Mouse (Mus musculus) B cell, adult 2 months (primary cell): ENCODE data around the gene Nek9.

ENCODE experiments used
- DNase-seq, 2 experiments: peaks; one replicate each; pipeline ENCODE4 v3.0.0; 2022

Gene Nek9

GRCm38 (mm10) chr12:85346374-85346773 lies 7.2 kb upstream of the Nek9 start:
- DNase-seq, result peak; percentile 71 to 79

DNA sequence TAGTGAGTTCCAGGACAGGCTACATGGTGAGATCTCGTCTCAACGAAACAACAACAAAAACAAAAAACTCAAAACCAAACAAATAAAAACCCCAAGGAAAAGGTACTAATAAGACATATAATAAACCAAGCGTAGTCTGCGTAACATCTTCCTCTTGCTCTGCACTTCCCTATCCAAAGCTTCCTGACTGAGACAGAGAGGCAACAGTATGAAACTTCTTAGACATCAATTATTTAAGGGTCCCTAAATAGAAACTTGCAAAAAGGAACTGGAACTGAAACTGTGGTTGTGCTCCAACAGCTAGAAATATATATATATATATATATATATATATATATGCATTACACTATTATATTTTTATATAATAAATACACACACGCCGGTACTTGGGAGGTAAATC lies 6.4 kb upstream of the Nek9 start:
- DNase-seq, result peak; percentile 9 to 30

GRCm38 (mm10) chr12:85344252-85344651 lies 5.1 kb upstream of the Nek9 start:
- DNase-seq, result no peak

DNA sequence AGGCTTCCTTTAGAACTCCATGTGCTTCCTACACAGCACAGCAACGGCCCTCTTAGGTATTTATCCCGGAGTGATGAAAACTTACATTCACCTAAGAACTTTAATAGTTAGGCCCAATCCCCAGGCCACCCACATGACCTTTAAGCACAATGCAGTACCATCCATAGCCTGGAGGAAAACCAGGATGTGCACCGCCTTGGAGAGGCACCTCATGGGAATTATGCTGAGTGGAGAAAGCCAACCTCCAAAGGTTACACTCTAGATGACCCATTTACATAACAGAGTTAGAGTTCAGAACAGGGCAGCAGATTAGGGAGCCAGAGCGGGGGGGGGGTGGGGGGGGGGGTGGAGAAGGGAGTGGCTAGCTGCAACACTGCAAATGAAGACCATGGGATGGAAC lies 3.1 kb upstream of the Nek9 start:
- DNase-seq, result no peak

DNA sequence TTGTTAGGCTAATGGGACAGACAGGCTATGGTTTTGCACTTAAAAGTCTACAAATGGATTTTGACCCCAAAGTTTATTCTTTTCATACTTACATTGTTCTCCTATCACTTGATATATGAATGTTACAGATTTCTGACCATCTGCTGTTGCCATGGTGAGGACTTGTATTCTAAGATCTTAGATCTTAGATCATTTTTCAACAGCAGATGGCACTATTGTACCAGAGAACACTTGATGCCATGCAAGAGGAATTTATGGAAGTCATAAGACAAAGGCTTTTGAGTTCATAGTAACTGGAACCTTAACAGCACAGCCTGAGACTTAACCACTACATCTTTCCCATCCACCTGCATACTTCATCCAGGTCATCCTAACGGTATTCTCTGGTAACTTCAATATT lies 2.0 kb upstream of the Nek9 start:
- peak; percentile 43 to 55 for DNase-seq

DNA sequence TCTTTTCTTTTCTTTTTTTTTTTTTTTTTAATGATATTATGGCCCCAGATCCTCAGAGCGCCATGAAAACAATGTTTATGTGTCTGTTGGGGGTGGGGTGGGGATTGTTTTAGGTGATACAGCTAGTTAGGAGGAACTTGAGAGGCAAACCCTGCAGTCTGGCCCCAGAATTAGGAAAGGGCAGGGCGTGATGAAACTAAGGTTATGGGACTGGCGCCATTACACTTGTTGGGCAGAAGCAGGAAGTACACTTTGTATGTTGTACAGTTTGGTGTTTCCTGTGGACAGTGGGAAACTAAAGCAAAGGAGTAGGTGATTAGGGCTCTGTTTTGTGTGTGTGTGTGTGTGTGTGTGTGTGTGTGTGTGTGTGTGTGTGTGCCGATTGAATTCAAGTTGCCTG lies 785 bp upstream of the Nek9 start:
- peak; percentile 32 to 36 for DNase-seq

- no peak for DNase-seq
Observed at GRCm38 (mm10) chr12:85338815-85339214, 347 bp downstream of the Nek9 start.

DNA sequence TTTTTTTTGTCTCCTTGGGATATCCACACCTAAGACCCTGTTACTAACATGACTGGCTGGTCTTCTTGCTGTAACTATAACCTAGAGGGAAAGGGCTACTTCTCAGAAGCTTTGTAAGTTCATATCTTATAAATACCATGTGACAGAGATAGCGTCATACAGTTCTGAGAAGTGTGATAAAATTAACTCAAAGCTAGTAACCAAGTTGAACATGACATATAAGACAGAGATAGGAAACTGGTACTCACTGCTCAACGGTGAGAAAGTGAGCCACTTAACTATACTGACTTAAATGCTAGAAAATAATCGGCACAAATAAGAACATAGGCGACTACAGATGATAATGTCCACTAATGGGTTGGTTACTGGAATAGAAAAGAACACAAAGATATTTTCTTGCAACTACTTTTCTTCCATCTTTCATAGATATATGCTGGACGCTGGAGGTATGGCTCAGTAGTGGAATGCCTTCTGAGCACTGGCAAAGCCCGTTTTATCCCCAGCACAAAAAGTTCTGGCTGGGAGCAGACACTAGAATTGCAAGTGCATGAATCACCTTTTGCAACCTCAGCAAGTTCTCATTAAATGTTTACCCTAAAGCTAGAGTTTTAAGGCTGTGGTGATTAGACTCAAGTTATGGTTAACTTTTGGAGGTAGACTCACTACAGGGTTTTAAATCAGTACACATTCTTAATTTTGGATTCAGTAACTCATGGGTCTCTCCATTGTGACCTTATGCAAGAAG lies 1.4 kb downstream of the Nek9 start:
- DNase-seq, result no peak

DNA sequence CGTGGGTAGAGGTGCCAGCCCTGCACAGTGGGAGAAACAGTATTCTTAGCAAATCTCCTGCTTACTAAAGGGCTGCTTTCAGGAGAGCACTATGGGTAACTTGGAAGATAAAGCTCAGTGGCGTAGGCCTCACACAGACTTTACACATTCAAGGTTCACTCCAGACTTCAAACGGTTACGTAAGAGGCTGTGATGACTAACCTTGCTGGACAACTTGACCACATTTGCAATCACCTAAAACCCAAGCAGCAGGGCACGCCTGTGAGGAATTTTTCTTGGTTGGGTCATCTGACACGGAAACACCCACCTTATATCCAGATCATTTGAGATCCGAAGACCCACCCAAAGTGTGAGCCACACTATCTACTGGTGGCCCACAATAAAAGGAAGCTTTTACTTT lies 9.0 kb downstream of the Nek9 start:
- no peak for DNase-seq

DNA sequence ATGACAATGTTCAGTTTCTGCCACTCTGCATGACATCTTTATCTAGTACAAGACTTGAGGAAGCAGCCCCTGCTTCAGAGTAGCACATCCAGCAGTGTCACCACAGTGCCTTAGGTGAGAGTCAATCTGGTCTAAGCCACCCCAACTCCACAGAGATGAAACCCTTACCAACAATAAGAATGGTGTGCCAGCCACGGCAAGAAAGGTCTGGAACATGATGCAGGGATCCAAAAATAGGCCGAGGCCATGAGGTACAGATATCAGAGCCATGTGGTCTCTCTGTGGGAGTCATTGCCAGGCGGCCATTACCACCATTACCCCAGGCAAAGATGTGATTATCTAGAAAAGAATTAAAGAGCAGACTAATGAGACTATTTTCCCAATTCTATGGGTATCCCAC lies 30.5 kb downstream of the Nek9 start:
- DNase-seq, result no peak

DNA sequence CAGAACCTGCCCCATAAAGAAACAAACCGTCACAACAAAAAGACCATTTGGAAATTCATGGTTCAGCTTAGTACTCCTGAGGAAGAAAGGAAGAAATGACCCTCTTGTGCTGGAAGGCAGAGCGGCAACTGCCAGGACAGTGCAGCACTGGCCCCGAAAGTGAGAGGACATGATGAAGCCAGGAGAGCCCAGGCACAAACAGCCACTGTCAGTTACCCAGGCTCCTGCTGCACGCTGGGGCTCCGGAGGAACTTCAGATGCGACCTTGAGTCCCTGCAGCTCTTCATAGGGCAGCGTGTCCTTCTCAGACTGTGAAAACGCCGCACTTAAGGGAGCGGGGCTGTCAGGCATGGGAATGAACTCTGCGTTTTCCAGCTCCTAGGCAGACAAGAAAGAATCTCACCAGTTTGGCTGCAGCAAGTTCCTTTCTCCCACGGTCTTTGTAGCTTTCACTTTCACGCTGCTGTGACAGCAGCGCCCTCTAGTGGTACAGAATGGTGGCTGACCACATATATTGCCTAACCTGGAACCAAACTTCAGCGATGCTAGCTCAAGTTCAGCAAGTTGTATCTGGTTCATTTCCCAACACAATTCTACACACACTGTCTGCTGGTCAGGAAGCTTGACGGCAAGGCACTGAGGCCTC lies 33.8 kb downstream of the Nek9 start:
- peak; percentile 86 to 87 for DNase-seq

GRCm38 (mm10) chr12:85304725-85305124 lies 34.4 kb downstream of the Nek9 start:
- DNase-seq, result peak; percentile 76 to 81

- no peak for DNase-seq
Observed at GRCm38 (mm10) chr12:85303256-85303655, 35.9 kb downstream of the Nek9 start.

DNA sequence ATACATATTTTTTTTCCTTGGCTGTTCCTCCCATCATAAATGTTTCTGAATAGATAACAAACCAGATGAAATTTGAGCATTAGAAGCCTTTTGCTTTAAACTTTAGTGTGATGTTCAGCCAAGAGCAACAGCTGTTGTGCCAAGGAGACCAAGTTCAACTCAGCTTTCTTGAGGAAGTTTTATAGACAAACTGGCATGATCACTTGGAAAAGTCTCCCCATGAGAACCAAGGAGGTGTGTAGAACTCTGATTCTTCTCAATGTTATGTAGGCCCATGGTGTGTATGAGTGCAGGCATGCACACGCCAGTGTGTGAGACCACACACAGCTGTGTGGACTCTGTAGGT lies 40.4 kb downstream of the Nek9 start:
- DNase-seq, result no peak

DNA sequence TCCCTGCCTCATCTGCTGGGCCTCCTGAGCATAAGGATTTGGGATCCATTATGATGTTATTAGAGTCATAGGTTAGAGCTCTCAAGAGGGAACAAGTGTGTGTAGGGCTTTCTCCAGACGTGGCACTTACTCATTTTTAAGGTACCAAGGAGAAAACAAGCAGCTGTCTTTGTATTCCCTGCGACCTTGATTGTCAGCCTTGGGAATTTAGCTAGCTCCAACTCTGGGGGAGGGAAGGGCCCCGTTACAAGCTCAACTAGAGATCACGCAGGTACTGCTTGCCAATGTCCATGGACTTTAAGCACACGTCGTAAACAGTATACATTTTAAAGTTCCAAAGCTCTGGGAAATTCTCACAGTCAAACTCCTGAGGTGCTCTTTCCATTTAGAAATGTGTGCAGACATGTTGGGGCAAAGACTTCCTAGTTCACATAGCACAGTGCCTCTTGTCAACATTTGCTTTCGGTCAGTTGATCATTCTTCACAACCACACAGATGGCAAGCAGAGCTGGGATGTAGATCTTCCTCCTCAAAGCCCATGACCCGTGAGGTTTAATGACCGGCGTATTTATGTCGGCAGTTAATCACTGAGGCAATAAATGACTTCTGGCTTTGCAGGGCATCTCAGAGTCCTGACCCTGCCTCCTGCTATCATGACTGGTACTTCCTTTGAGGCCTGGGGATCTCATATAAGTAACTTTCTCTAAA lies 40.9 kb downstream of the Nek9 start:
- no peak for DNase-seq

DNA sequence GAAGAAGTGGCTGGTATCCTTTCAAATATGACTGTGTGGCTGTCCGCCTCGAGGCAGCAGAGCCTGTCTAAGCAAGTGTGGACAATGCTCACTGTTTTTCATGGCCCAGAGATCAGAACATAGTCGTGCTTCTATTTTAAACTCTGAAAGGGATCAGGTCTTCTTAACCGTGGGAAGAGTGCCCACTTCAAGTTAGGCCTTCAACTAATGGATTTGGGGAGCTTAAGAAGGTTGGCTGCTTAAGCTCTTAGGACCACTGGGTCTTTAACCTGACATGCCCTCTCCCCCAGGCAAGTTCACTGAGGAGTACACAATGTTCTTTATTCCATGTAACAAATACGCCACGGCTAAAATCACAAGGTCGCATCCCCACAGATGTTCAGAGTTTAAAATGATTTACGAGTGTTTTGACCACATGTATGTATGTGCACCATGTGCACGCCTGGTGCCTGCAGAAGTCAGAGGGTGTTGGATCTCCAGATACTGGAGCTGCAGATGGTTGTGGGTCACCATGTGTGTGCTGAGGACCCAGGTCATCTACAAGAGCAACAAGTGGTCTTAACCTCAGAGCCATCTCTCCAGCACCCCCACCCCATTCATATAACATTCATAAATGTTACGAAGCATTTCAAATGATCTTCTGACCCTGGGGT lies 41.7 kb downstream of the Nek9 start:
- no peak for DNase-seq

GRCm38 (mm10) chr12:85296915-85297314 lies 42.2 kb downstream of the Nek9 start:
- DNase-seq, result no peak

GRCm38 (mm10) chr12:85295506-85295905 lies 43.7 kb downstream of the Nek9 start:
- DNase-seq, result no peak

DNA sequence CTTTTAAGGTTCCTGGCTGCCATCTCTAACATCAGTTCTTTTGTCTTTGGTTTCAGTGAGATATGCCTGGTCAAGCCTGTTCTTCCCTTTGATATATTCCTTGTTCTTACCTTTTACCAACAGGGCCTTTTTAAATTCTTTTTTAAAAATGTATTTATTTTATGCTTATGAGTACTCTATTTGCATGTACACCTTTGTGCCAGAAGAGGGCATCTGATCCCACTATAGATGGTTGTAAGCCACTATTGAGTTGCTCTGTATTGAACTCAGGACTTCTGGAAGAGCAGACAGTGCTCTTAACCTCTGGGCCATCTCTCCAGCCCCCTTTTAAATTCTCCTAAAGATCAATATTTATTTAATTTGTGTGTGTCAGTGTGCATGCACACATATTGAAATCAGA lies 46.3 kb downstream of the Nek9 start:
- DNase-seq, result no peak

GRCm38 (mm10) chr12:85292288-85292687 lies 46.9 kb downstream of the Nek9 start:
- no peak for DNase-seq

DNA sequence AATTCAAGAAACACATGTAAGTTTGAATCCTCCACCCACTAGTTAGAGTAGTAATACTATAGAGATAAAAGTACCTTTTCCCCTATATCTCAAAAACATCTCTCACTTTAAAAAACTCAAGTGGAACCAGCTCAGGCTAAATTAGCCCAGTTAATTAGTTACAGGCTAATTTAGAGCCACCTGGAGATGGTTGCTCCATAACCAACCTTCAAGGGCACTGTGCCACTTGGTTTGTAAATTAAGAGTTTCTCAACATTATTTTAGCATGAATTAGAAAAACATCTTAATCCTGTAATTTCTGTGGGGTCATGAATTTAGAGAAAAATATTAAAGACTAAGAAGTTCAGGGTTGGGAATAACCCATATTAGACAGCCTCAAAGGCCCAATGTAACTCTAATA lies 47.6 kb downstream of the Nek9 start:
- DNase-seq, result no peak

- DNase-seq, result no peak
Observed at GRCm38 (mm10) chr12:85290633-85291032, 48.5 kb downstream of the Nek9 start.

DNA sequence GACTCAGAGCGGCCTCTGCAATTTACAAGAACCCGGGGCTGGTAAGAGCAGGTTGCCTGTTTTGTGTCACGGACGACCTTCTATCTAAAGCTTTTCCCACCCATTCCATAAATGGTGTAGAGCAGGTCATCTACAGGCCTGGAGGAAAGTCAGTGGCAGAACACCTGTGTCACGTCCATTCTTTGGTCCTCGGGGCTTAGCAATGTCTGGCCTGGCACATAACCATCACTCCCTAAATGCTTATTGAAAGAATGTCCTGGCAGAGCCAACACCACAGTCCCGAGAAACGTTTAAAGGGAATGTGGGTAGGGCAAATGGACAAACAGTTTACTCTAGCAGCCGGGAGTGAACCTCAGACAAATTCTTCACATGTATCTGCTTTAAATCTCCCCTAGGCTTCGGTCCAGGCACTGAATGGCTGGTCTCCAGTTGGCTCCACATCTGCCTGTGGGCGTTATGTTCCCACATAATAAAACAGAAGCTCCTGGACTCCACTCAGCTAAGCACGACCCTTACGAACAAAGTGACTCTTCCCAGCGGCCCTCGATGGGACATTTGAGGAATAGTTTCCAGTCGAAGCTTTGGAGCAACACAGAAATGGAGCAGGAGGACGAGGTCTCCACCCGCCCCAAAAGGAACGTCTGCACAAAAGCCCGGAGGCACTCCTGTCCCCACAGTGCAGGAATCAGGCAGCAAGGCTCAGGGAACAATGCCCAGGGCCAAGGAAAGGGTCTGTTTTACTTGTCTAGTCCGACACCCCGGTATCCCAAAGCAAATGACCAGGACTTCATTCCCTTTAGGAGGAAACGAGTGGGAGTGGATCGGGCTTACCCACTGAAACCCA lies 49.8 kb downstream of the Nek9 start:
- no peak for DNase-seq
